Comparison of ENCODE assay signal across 14 mouse cellular contexts in the genomic region with DNA sequence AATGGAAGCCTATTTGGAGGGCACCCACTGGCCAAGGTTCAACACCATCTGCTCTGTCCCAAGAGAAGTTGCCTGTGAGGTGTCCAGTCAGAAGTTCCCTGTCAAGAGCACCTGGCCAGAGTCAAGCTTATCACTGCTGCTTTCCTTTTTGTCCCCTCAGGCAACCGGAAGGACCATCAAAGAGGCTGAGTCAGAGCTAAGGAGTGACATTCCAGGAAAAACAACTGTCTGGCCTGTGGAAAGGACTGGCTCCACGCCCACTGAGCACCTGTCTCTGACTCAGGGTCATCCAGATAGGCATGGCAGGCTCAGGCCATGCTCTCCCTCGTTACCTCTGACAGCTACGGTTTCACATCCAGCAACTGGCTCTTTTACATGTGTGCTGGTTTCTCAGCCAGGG.
DNase-seq lines count a peak whose midpoint lies in the region; ATAC-seq and TF ChIP-seq lines count a peak whose summit lies in the region.
"Had no signal": no experiment of that assay in that cellular context is flagged by ENCODE, and none has a peak within 500 bp of the region (broad histone marks: within the 10 kb centered on the region; RNA-seq: fewer than 3 reads in every experiment).

No protein-coding gene starts in this region.

- peak; percentile 43; the same call in 1 of the 2 replicates for ATAC-seq in embryonic facial prominence, embryonic 15.5 days (ENCODE audit: insufficient number of reproducible peaks, low FRiP score, low TSS enrichment, low read depth)
- ATAC-seq in intestine, embryonic 15.5 days: peak; percentile 70
- ATAC-seq in hindbrain, embryonic 14.5 days (ENCODE audit: low FRiP score): no peak
- no peak for ATAC-seq in hindbrain, postnatal 0 days
- ATAC-seq: CD4-positive, CD25-positive, alpha-beta regulatory T cell, adult 4 months; forebrain, embryonic 16.5 days had no signal

- H3K27ac ChIP-seq in embryonic facial prominence, embryonic 15.5 days (replicated peaks): no peak overlapping the region
- no peak overlapping the region for H3K27ac ChIP-seq in embryonic facial prominence, embryonic 10.5 days (replicated peaks)
- no peak overlapping the region for H3K27ac ChIP-seq in intestine, embryonic 15.5 days
- no peak overlapping the region for H3K27ac ChIP-seq in hindbrain, embryonic 14.5 days
- no peak overlapping the region for H3K27ac ChIP-seq in hindbrain, postnatal 0 days
- H3K27ac ChIP-seq: heart, embryonic 13.5 days; kidney, postnatal 0 days; midbrain, embryonic 10.5 days had no signal

- no peak overlapping the region for H3K4me2 ChIP-seq in embryonic facial prominence, embryonic 15.5 days (replicated peaks)
- H3K4me2 ChIP-seq in intestine, embryonic 15.5 days (replicated peaks): no peak overlapping the region
- H3K4me2 ChIP-seq in hindbrain, embryonic 14.5 days (replicated peaks): no peak overlapping the region
- H3K4me2 ChIP-seq in hindbrain, postnatal 0 days (ENCODE audit: low read depth, low read length): no peak overlapping the region
- H3K4me2 ChIP-seq: heart, embryonic 13.5 days had no signal

- H3K4me3 ChIP-seq in embryonic facial prominence, embryonic 15.5 days (replicated peaks): no peak overlapping the region
- H3K4me3 ChIP-seq in embryonic facial prominence, embryonic 10.5 days: no peak overlapping the region
- H3K4me3 ChIP-seq in intestine, embryonic 15.5 days (replicated peaks): no peak overlapping the region
- H3K4me3 ChIP-seq in hindbrain, embryonic 14.5 days (replicated peaks; ENCODE audit: low read length): no peak overlapping the region
- H3K4me3 ChIP-seq in hindbrain, postnatal 0 days (ENCODE audit: low read length): no peak overlapping the region
- H3K4me3 ChIP-seq: heart, embryonic 13.5 days; midbrain, embryonic 10.5 days had no signal

- 66% methylated on average over 4 of the region's 4 CpGs for WGBS in embryonic facial prominence, embryonic 15.5 days
- WGBS in embryonic facial prominence, embryonic 10.5 days: 78% methylated on average over 4 of the region's 4 CpGs
- WGBS in intestine, embryonic 15.5 days: 56% methylated on average over 4 of the region's 4 CpGs
- WGBS in hindbrain, embryonic 14.5 days: 90% methylated on average over 4 of the region's 4 CpGs
- WGBS in hindbrain, postnatal 0 days: 79% methylated on average over 4 of the region's 4 CpGs

- no peak for TF ChIP-seq CTCF in hindbrain, postnatal 0 days (IDR thresholded peaks at IDR 0.05; ENCODE audit: low read depth)

- no peak for DNase-seq in embryonic facial prominence, embryonic 10.5 days (ENCODE audit: low spot score)
- peak; percentile 20 for DNase-seq in 3134 (ENCODE audit: extremely low read depth, insufficient read length, low spot score)
- peak; percentile 88 for DNase-seq in ZHBTc4 (ENCODE audit: low read depth, low spot score)
- no peak for DNase-seq in right cerebral cortex, postnatal 14 days
- DNase-seq in hindbrain, embryonic 14.5 days (ENCODE audit: low spot score): no peak
- no peak for DNase-seq in hindbrain, postnatal 0 days (ENCODE audit: low spot score)
- DNase-seq: adrenal gland, adult 2 months had no signal

- H3K9me3 ChIP-seq in embryonic facial prominence, embryonic 15.5 days (replicated peaks): no peaks in the 10 kb centered on the region
- H3K9me3 ChIP-seq in embryonic facial prominence, embryonic 10.5 days: no peaks in the 10 kb centered on the region
- no peaks in the 10 kb centered on the region for H3K9me3 ChIP-seq in intestine, embryonic 15.5 days
- no peaks in the 10 kb centered on the region for H3K9me3 ChIP-seq in hindbrain, embryonic 14.5 days (ENCODE audit: control insufficient read depth, low read length)
- H3K9me3 ChIP-seq in hindbrain, postnatal 0 days (ENCODE audit: low read length): no peaks in the 10 kb centered on the region
- H3K9me3 ChIP-seq: heart, embryonic 13.5 days; midbrain, embryonic 10.5 days had no signal

- no peaks in the 10 kb centered on the region for H3K36me3 ChIP-seq in embryonic facial prominence, embryonic 15.5 days
- no peaks in the 10 kb centered on the region for H3K36me3 ChIP-seq in embryonic facial prominence, embryonic 10.5 days (replicated peaks)
- no peaks in the 10 kb centered on the region for H3K36me3 ChIP-seq in intestine, embryonic 15.5 days
- no peaks in the 10 kb centered on the region for H3K36me3 ChIP-seq in hindbrain, embryonic 14.5 days (replicated peaks; ENCODE audit: control insufficient read depth, insufficient read depth)
- no peaks in the 10 kb centered on the region for H3K36me3 ChIP-seq in hindbrain, postnatal 0 days (ENCODE audit: insufficient read depth, low read length)
- H3K36me3 ChIP-seq: heart, embryonic 13.5 days; midbrain, embryonic 10.5 days had no signal

- H3K9ac ChIP-seq in embryonic facial prominence, embryonic 15.5 days: no peak overlapping the region
- H3K9ac ChIP-seq in intestine, embryonic 15.5 days: no peak overlapping the region
- H3K9ac ChIP-seq in hindbrain, embryonic 14.5 days: no peak overlapping the region
- H3K9ac ChIP-seq in hindbrain, postnatal 0 days (replicated peaks; ENCODE audit: low read length): no peak overlapping the region
- H3K9ac ChIP-seq: heart, embryonic 13.5 days had no signal

- no peaks in the 10 kb centered on the region for H3K27me3 ChIP-seq in embryonic facial prominence, embryonic 15.5 days
- H3K27me3 ChIP-seq in embryonic facial prominence, embryonic 10.5 days (replicated peaks; ENCODE audit: low read depth, poor library complexity, severe bottlenecking): no peaks in the 10 kb centered on the region
- H3K27me3 ChIP-seq in intestine, embryonic 15.5 days (replicated peaks): no peaks in the 10 kb centered on the region
- H3K27me3 ChIP-seq in hindbrain, embryonic 14.5 days (ENCODE audit: control insufficient read depth, insufficient read depth, low read length): no peaks in the 10 kb centered on the region
- no peaks in the 10 kb centered on the region for H3K27me3 ChIP-seq in hindbrain, postnatal 0 days (ENCODE audit: insufficient read depth, low read length)
- H3K27me3 ChIP-seq: heart, embryonic 13.5 days had no signal

- H3K4me1 ChIP-seq in embryonic facial prominence, embryonic 15.5 days: no peaks in the 10 kb centered on the region; the same call in 1 of the 2 replicates
- H3K4me1 ChIP-seq in embryonic facial prominence, embryonic 10.5 days: peaks cover 24% of the 10 kb centered on the region
- H3K4me1 ChIP-seq in intestine, embryonic 15.5 days (replicated peaks): 0 out of 2 replicates have a peak, but pooled peaks cover 5% of the 10 kb centered on the region
- H3K4me1 ChIP-seq in hindbrain, embryonic 14.5 days (replicated peaks; ENCODE audit: control insufficient read depth, insufficient read depth, low read length): no peaks in the 10 kb centered on the region
- H3K4me1 ChIP-seq in hindbrain, postnatal 0 days (ENCODE audit: insufficient read depth, low read length): no peaks in the 10 kb centered on the region

Comparison
In these comparisons a context has a peak if more than half of its experiments do, and no peak if none do; other contexts are left out.
1. ATAC-seq: peak in embryonic facial prominence, embryonic 15.5 days (single experiment) and intestine, embryonic 15.5 days (single experiment); none in hindbrain, embryonic 14.5 days (single experiment) and hindbrain, postnatal 0 days (single experiment).
2. DNase-seq: peak in 3134 (single experiment) and ZHBTc4 (single experiment); none in embryonic facial prominence, embryonic 10.5 days (single experiment), right cerebral cortex, postnatal 14 days (single experiment), hindbrain, embryonic 14.5 days (single experiment) and hindbrain, postnatal 0 days (single experiment).